Mouse (Mus musculus): ENCODE measurements at regions not wholly inside any gene's neighbourhood (a gene's known extent, or its start where the extent isn't known, plus 50 kb on each side); places are given as distances from the start of the nearest gene placed in this dataset.

DNA sequence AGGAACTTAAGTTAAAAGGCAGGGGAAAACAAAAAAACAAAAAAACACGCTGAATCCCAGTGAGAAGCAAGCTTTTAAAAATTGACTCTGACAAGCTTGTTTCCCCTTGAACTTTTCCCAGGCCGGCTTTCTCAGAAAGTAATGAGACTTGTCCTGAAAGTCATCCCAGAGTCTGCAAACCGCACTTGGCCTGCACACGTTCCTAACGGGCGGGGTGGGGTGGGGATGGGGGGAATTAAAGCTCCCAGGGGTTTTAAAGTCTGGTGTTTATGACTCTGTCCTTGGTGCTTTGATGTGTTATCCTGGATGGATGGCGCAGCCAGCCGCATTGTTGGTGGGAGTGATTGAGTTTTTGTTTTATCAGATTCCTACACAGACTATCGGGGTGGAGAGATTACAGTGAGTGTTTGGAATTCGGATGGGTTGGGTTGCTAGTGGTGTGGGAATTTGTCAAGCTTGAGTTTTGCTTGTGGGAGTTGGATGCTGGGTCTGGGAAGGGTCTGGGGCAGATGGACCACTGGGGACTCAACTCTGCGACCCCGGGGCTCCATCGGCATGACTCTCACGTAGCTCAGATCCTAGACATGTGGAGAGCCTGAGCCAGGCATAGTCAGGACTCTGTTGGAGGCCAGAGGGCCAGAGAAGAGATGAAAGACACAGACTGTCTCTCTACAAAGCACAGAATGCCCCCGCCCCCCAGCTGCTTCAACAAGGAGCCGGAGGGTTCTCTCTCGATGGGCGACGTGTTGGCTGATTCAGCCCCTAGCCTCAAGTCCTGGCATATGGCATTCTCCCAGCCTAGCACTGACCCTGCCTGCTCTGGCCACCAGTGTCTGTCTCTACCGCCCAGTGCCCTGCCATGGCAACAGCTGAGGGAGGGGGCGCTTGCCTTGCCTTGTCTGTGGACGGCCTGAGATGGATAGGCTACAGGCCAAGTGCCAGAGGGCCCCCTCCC is 75.5 kb downstream of the E030025P04Rik start:
- TF ChIP-seq POLR2A (IDR thresholded peaks at IDR 0.05; ENCODE audit: borderline replicate concordance, low read depth, low read length) (no peak), CTCF (IDR thresholded peaks at IDR 0.05; ENCODE audit: low read depth, low read length) (no peak)
- Histone ChIP-seq H3K4me3 (ENCODE audit: insufficient read depth, low read length) (no peak overlapping the region), H3K27ac (ENCODE audit: insufficient read depth, low read depth, low read length) (no peak overlapping the region), H3K4me1 (ENCODE audit: control insufficient read depth, insufficient read depth, low read length) (peaks cover 26% of the 10 kb centered on the region)

DNA sequence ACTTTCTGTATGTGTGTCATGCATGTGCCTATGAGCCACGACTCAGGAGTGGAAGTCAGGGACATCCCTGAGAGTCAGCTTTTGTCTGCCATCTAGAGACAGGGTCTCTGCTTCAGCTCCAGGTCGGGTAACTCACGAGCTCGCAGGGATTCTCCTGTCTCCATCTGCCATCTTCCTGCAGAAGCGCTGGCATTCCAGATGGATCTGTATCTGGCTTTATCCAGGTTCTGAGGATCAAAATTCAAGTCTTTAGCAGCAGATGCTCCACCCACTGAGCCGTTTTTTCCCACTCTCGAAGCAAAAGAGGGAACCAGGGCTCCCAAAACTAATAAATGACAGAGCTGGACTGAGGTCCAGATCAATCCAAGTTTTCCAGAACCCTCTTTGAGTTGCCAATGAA is 76.4 kb downstream of the E030025P04Rik start:
- Histone ChIP-seq H3K4me1 (ENCODE audit: control insufficient read depth, insufficient read depth, low read length) (peaks cover 29% of the 10 kb centered on the region), H3K4me3 (ENCODE audit: insufficient read depth, low read length) (no peak overlapping the region)
- TF ChIP-seq POLR2A (IDR thresholded peaks at IDR 0.05; ENCODE audit: borderline replicate concordance, low read depth, low read length) (no peak), CTCF (IDR thresholded peaks at IDR 0.05; ENCODE audit: low read depth, low read length) (no peak)

DNA sequence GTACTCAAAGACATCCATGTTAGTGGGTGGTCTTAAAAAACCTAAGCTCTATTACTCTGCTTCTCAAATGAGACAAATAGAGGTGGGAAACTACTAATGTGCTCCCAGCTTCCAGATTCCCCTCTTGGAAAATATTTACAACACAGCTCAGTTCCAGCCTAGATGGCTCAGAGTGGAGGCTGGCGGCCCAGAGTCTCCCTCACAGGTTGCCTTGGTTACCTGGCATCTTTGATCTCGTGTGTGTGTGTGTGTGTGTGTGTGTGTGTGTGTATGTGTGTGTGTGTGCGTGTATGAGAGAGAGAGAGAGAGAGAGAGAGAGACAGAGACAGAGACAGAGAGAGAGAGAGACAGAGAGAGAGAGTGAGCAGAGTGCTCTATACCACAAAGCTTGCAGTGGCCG is 82.2 kb downstream of the E030025P04Rik start:
- Histone ChIP-seq H3K27ac (ENCODE audit: insufficient read depth, low read depth, low read length) (no peak overlapping the region), H3K4me1 (ENCODE audit: control insufficient read depth, insufficient read depth, low read length) (peaks cover 16% of the 10 kb centered on the region), H3K4me3 (ENCODE audit: insufficient read depth, low read length) (no peak overlapping the region)
- no peak for TF ChIP-seq CTCF (IDR thresholded peaks at IDR 0.05; ENCODE audit: low read depth, low read length)
- no peak for TF ChIP-seq POLR2A (IDR thresholded peaks at IDR 0.05; ENCODE audit: borderline replicate concordance, low read depth, low read length)

More for the DNA sequence above, 76.4 kb downstream of the E030025P04Rik start:
- no peak overlapping the region for H3K27ac ChIP-seq (ENCODE audit: insufficient read depth, low read depth, low read length)

DNA sequence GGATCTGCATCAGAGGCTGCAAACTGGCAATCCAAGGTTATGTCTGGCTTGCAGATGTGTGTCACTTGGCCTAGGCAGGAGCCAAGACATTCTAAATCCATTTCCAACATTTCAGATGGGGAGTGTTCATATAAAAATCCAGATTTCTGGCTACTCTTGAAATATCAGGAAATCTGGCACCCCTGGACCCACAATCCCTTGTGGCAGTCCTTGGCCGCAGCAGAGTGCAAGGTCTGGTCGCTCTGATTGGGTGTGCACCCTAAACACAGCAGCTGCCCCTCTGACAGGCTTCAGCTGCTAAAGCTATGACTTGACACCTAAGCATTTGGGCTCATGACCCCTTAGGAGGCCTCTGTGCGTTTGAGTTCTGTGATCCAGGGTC is 83.7 kb downstream of the E030025P04Rik start:
- H3K27ac ChIP-seq (ENCODE audit: insufficient read depth, low read depth, low read length): no peak overlapping the region
- TF ChIP-seq POLR2A (IDR thresholded peaks at IDR 0.05; ENCODE audit: borderline replicate concordance, low read depth, low read length): no peak
- no peak for TF ChIP-seq CTCF (IDR thresholded peaks at IDR 0.05; ENCODE audit: low read depth, low read length)

DNA sequence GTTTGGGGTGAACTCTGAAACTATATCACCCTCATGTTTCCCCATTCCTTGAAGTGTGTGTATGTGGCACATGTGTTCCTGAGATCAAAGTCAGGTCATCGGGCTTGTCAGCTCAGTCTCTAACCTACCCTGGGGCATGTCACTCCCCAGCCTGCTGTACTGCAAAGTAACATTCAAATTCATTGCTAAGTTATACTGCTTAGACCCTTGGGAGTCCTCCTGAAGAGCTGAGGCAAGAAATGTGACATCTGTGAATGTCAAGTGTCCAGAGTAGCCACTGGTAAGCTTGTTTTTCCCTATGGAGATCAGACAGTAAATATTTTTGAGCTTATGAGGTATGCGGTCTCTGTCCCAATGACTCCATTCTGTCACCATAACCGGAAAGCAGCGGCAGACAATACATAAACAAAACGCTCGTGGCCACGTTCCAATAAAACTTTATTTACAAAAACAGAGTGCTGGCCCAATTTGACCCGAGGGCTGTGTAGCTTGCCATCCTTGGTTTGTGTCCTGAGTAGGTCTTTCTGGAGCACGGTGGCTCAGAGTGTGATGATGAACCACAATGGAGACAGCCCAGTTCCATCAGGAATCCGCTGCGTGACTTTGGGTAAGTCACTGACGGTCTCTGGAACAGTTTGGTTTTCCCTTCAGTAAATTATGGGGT is 84.2 kb downstream of the E030025P04Rik start:
- Histone ChIP-seq H3K4me1 (ENCODE audit: control insufficient read depth, insufficient read depth, low read length) (peaks cover 15% of the 10 kb centered on the region), H3K4me3 (ENCODE audit: insufficient read depth, low read length) (no peak overlapping the region), H3K27ac (ENCODE audit: insufficient read depth, low read depth, low read length) (no peak overlapping the region)
- TF ChIP-seq POLR2A (IDR thresholded peaks at IDR 0.05; ENCODE audit: borderline replicate concordance, low read depth, low read length) (no peak), CTCF (IDR thresholded peaks at IDR 0.05; ENCODE audit: low read depth, low read length) (no peak)

More for the DNA sequence above, 83.7 kb downstream of the E030025P04Rik start:
- Histone ChIP-seq H3K4me3 (ENCODE audit: insufficient read depth, low read length) (no peak overlapping the region), H3K4me1 (ENCODE audit: control insufficient read depth, insufficient read depth, low read length) (peaks cover 16% of the 10 kb centered on the region)

DNA sequence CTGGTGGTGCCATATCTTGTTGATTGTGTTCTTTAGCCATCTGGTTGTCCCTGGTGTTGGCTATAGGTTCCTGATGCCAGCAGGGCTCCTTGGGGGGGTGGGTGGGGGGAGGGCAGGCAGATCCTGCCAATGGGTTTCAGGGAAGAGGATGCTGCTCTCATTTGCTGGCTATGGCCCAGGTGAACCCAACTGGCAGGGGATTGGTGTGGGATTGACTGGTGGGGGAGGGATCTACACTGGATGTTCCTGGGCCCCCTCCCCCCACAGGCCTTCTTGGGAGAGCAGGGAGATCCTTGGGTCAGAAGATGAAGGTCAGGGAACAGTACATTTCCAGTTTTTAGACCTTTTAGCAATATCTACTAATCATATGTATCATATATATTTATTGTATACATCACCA is 86.1 kb downstream of the E030025P04Rik start:
- TF ChIP-seq CTCF (IDR thresholded peaks at IDR 0.05; ENCODE audit: low read depth, low read length): no peak
- no peak for TF ChIP-seq POLR2A (IDR thresholded peaks at IDR 0.05; ENCODE audit: borderline replicate concordance, low read depth, low read length)
- Histone ChIP-seq H3K4me1 (ENCODE audit: control insufficient read depth, insufficient read depth, low read length) (no peaks in the 10 kb centered on the region), H3K4me3 (ENCODE audit: insufficient read depth, low read length) (no peak overlapping the region), H3K27ac (ENCODE audit: insufficient read depth, low read depth, low read length) (no peak overlapping the region)

DNA sequence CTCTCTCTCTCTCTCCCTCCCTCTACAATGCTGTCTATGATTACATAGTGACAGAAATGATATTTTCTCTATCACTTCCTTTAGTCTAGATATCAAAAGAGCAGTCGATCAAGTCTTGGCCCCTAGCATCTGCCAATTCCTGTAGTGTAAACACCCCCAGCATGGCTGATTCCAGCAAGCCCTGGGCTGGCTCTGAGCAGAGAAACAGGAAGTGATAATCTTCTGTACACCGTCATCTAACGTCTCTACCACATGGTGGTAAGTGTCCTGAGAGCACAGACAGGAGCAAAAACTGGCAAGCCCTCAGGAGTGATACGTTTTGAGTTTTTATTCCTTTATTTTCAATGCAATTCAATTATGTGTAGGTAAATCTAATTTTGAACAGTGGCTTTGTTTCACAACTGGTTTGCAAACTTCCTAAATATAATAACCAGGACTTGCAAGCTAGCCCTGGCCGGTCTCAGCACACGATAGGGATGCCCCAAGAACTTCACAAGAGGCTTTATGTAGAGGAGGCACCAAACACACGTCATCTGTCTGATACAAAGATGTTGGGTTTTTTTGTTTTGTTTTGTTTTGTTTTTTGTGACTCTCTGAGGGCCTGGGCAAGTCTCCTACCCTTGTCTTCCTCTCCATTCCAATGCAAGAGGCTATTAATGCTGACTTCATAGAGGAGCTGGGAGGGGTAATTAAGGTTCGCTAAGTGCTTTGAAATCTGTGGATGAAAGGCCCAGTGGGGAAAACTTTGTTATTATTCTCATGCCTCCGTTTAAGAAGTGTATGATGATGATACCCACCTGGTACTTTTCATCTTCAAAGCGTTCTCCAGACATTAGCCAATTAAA is 95.7 kb downstream of the E030025P04Rik start:
- Histone ChIP-seq H3K27ac (ENCODE audit: insufficient read depth, low read depth, low read length) (peak overlapping the region; percentile 50; the same call in 1 of the 2 replicates), H3K4me3 (ENCODE audit: insufficient read depth, low read length) (no peak overlapping the region), H3K4me1 (ENCODE audit: control insufficient read depth, insufficient read depth, low read length) (peaks cover 23% of the 10 kb centered on the region)
- TF ChIP-seq POLR2A (IDR thresholded peaks at IDR 0.05; ENCODE audit: borderline replicate concordance, low read depth, low read length) (no peak), CTCF (IDR thresholded peaks at IDR 0.05; ENCODE audit: low read depth, low read length) (no peak)

DNA sequence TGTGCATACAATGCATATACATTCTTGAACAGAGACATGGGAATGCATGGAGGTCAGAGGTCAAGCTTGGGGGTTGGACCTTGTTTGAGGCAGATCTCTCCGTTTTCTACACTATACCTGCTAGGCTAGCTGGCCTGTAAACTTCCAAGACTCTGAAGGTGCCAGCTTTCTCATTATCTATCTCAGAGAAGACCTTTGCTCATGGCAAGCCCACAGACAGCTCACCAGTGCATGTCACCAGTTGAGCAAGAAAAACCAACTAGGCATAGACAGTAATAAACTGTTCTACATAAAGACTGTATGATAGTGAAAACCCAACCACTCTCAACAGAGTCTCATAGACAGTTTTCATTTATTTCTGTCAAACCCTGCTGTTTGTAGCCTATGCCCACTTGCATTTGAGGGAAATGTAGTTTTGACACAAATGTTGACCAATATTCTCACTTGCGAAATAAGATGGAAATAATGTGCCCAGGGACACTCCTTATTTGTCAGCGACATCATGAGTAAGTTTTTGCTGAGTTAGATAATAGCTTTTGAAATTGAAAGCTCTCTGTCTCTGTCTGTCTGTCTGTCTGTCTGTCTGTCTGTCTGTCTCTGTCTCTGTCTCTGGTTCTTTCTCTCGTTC is 96.6 kb downstream of the E030025P04Rik start:
- peaks cover 23% of the 10 kb centered on the region for H3K4me1 ChIP-seq (ENCODE audit: control insufficient read depth, insufficient read depth, low read length)
- H3K4me3 ChIP-seq (ENCODE audit: insufficient read depth, low read length): no peak overlapping the region
- peak overlapping the region; percentile 50 for H3K27ac ChIP-seq (ENCODE audit: insufficient read depth, low read depth, low read length)
- no peak for TF ChIP-seq CTCF (IDR thresholded peaks at IDR 0.05; ENCODE audit: low read depth, low read length)

DNA sequence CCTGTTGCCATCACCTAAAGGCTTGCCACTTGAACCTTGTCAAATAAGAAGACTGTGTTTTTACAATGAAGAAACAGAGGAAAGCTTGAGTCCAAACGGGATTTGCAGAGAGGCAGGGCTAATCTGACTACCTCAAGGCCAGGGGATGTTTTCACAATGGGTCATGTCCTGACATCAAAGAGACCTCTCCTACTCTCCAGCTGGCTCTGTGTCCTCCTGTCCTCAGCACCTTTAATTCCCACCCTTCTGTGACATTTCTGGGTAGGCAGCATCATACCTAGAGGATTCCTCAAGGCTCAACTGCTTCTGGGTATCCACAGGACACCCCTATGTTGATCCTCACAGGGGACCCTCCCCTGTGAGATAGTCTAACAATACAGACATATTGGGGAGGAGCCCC is 97.7 kb downstream of the E030025P04Rik start:
- Histone ChIP-seq H3K4me3 (ENCODE audit: insufficient read depth, low read length) (no peak overlapping the region), H3K4me1 (ENCODE audit: control insufficient read depth, insufficient read depth, low read length) (peaks cover 23% of the 10 kb centered on the region), H3K27ac (ENCODE audit: insufficient read depth, low read depth, low read length) (no peak overlapping the region)
- TF ChIP-seq CTCF (IDR thresholded peaks at IDR 0.05; ENCODE audit: low read depth, low read length) (no peak), POLR2A (IDR thresholded peaks at IDR 0.05; ENCODE audit: borderline replicate concordance, low read depth, low read length) (no peak)

All from bone marrow macrophage, adult 2 months (primary cell).